Mouse (Mus musculus): Measurements from ENCODE around the gene Reg4.

DNA sequence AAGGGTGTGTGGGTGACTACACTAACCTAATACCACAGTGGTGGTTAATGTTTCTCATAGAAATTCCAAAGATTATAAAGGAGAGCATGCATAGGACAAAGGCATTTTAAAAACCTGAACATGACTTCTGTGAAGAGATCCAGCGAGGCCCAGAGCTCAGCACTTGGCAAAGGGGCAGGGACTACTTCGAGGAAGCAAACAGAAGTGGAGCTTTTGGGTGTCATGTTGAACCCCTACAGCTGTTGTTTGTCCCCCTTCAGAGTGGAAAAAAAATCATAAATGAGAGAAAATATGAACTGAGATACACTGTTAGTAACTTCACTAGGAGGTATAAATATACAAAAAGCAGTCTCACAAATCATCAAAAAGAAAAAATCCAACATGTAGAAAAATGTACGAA, 1.3 kb downstream of the Reg4 start:
- TF ChIP-seq GATA1 (IDR thresholded peaks at IDR 0.05; ENCODE audit: borderline replicate concordance, low read length) (no peak), FLI1 (IDR thresholded peaks at IDR 0.05; ENCODE audit: low read length) (no peak)
